Mouse (Mus musculus): ENCODE data around the gene H1fx.
"Not testable (repeated sequence)": the region's sequence is repeated elsewhere in the genome, so short reads cannot be mapped to it uniquely, and the experiment has no call there.

H1fx gene

DNA sequence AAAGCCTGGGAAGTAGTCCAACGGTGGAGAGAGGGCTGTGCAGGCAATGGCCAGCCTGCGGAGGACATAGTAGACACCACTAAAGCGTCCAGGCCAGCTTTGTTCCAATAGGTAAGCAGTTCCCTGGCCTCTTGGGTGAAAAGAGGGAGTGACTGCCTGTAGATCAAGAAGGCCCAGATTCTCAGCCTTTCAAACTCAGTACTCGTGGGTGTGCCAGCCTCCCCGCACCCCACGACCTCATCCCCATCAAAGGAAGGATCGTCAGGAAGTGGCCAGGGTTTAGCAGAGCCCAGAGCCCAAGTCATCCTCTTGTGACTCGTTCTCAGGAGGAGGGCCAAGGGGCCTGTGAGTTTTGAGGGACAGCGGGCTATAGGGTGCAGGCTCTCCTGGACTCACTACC lies 1.1 kb upstream of the H1fx start:
- ATAC-seq (ENCODE audit: insufficient number of reproducible peaks, low FRiP score, low TSS enrichment) = no peak

DNA sequence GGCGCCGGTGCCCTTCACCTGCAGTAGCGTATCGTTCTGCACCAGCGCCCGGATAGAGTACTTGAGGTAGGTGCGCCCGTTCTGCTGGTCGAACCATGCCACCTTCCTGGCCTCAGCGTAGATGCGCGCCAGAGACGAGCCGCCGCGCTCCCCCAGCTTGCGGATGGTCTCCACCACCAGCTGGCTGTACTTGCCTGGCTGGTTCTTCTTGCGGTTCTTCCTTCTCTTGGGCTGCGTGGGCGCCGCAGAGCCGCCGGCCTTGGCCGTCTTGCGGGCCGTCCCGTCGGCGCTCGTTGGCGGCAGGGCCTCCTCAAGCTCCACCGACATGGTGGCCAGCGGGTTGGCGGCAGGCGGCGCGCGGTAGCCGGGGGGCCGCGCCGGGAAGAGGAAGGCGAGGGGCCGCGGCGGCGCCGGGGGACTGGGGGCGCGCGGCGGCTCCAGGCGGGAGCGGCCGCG lies 379 bp downstream of the H1fx start:
- ATAC-seq (ENCODE audit: insufficient number of reproducible peaks, low FRiP score, low TSS enrichment) = 0 out of 2 replicates have a peak, but pooled peaks have one; percentile 18

DNA sequence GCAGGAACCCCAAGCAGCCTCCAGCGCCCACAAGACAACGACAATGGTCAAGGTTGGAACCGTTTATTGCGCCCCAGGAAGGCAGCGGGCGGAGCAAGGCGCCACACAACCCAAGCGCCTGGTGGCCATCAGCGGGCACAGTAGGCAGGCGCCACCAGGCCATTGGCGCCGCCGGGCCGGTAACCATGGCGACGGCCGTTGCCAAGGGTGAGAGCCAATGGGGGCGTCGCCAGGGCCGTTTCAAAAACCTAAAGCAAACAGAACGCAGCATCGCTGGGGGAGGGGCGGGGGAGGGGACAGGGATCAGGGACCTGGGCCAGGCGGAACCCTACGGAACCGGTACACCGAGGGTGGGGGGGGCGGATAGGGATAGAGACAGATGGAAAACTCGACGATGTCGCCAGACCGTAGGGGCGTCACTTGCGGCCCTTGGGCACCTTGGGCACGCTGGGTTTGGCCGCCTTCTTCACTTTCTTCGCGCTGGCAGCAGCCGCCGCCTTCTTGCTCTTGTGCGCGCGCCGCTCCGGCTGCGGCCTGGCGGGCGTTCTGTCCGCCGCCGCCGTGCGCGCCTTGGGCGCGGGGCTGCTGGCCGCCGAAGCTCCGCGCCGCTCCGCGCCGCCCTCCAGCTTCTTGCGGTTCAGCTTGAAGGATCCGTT lies 935 bp downstream of the H1fx start:
- ATAC-seq (ENCODE audit: insufficient number of reproducible peaks, low FRiP score, low TSS enrichment) = peak; percentile 76

DNA sequence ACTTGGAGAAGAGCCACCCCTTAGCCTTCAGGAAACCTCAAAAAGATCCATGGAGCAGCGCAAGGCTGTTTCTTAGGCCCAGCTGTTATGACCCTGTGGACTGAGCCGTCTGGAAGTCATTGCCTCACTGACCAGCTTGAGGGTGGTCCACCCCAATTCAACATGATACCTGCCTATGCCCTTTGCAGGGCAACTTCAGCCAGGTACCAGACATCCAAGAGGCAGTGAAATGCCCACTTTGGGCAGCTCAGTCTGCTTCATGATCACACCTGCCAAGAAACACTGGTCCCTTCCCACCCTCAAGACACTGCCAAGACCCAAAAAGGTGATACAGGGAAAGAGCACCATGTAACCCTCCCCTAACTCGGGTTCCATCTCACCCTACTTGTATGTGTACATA lies 1.7 kb downstream of the H1fx start:
- ATAC-seq (ENCODE audit: insufficient number of reproducible peaks, low FRiP score, low TSS enrichment) = no peak

DNA sequence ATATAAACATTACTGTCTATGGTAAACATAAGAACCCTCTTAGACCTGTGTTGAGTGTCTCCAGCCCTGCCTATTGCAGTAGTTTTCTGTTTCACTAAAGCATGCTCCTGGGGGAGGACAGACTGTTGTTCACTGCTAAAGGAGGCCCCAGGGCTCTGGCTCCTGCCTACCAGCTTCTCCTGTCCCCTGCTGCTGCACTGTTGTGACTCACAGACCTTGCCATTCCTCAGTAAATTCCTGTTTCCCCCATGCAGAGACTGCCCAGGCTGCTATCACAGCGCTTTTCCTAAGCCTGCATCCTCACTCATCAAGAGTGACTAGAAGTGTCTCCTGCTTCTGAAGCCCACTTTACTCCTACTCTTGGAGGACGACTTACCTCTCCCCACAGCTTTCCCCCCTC lies 11.4 kb downstream of the H1fx start:
- no peak for ATAC-seq (ENCODE audit: insufficient number of reproducible peaks, low FRiP score, low TSS enrichment)

DNA sequence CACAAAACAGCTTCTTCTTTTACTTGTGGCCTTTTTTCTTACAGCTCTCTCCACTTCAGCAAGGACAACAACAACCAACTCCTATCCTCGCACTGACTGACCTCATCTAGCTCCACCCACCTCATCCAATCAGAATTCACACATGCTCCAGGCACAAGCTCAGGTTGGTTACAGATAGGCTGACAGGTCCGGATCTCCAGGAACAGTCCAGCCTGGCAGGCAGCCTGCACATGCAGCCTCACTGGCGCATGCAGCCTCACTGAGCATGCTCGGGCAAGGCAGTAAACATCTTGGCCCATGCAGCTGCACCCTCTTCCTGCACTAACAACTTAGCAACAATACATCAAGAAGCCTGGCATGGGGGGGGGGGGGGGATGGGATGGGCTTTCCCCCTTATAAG lies 19.0 kb downstream of the H1fx start:
- not testable (repeated sequence) for ATAC-seq (ENCODE audit: insufficient number of reproducible peaks, low FRiP score, low TSS enrichment)

DNA sequence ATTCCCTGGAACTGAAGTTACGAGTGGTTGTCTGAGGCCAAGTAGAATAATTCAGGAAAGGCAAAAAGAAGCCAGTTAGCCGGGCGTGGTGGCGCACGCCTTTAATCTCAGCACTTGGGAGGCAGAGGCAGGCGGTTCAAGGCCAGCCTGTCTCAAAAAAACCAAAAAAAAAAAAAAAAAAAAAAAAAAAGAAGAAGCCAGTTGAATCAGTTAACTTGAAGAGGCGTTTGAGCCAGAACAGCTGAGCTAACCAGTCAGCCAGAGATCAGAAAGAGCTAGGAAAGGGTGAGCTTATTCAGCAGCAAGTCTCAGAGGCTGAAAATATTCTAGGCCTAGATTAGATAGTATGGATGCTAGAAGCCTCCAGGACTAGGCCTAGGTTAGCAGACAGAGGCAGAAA lies 39.3 kb downstream of the H1fx start:
- ATAC-seq (ENCODE audit: insufficient number of reproducible peaks, low FRiP score, low TSS enrichment) = no peak

DNA sequence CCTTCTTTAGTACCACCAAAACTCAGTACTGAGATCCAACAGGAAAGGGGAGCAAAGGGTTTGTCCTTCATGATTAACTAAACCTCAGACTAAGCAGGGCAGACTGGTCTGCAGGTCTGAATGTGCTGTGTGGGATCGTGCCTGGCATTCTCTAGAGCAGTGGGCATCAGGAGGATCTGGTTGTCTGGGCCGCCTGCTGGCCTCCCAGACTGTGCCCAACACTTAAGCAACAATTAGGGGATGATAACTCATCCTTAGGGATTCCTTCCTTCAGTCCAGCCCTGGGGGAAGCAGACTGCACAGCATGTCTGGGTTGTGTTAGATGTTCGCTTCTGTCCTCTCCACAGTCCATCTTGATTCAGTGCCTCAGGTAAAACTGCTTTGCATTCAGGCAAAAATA lies 42.5 kb downstream of the H1fx start:
- no peak for ATAC-seq (ENCODE audit: insufficient number of reproducible peaks, low FRiP score, low TSS enrichment)

DNA sequence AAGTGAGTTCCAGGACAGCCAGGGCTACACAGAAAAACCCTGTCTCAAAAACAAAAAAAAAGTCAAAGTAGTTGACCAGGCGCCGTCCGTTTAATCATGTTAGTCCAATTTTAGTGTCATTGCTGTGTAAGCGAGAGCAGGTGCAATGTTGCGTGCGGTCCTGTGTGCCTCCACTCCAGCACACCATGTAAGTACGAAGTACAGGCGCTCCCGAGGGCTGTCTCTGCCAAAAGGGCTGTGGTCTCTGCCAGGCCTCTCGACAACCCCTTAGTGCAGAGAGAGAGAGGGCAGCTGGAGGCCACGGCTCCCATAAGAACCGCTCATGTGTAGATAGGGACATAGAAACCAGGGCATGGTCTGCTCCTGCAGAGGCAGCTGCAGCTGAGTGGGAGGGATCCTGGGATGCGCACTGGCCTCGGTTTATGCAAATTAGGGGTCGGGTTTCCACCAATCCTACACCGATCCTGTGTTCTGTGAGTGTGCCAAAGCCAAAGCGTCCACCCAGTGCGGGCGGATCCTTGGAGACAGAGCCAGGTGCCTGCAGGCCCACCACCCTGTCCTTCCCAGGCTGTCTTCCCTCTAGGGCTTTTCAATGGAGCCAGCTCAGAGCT lies 44.2 kb downstream of the H1fx start:
- no peak for ATAC-seq (ENCODE audit: insufficient number of reproducible peaks, low FRiP score, low TSS enrichment)

DNA sequence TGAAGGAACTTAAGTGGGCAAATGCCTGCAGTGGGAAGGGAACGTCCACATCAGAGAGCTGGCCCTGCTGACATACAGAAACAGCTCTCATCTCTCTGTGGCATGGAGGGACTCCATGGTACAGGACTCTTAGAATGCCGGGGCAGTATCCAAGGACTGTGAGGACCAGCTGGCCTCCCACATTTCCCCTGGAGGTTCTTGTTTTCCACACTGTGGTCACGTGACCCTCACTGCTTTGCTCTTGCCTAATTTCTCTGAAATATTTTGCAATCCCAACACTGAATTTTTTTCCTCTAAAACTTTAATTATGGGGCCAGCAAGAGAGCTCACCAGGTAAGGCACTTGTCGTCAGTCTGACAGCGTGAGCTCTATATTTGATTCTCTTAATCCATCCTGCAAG lies 46.4 kb downstream of the H1fx start:
- no peak for ATAC-seq (ENCODE audit: insufficient number of reproducible peaks, low FRiP score, low TSS enrichment)

Measured in cerebellum, adult (tissue).